Mouse (Mus musculus) ES-Bruce4 (cell line): Measurements from ENCODE around the gene Chst8.

Source experiments
- CTCF ChIP-seq: IDR thresholded peaks from one replicate; pipeline ENCODE4 v1.8.1; 2011; ENCODE audit warnings: low read depth, low read length
- POLR2A ChIP-seq: IDR thresholded peaks from one replicate; pipeline ENCODE4 v1.8.1; 2011; ENCODE audit warnings: low read length; ENCODE audit not compliant: insufficient read depth

DNA sequence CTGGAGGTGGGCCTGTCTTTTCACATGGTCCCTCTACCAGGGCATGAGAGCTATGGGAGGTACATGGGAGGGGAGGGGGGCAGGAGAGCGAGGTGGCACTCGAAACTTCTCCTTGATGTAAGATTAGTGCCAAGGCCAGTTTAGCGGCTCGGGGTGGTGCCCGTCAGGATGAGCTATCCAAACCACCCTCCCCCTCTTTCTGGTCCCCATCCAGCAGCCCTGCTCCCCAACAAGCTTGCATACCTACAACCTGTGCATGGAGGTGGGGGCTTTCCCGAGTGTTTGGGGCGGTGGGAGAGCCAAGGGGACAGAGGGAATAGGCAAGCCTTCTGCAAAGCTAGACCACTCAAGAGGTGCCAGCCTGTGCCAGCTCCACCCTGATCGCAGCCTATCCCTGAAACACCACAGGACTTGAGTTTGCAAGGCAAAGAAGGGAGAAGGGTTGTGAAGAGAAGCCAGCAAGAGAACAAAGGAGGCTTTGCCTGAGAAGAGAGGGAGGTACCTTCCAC is 182.8 kb downstream of the Chst8 start:
- no peak for TF ChIP-seq CTCF
- no peak for TF ChIP-seq POLR2A
